Mouse (Mus musculus) intestine, embryonic 16.5 days (tissue): ENCODE measurements around the gene Hoxc5. TPM values are rescaled to one million over a fixed set of nuclear protein-coding genes. Genes with fewer than 3 reads are reported as not detected.

ENCODE experiments used
- ATAC-seq: fragments of 200-750 bp; cut with Nextera tagmentation; 2 replicates; pipeline ENCODE4 v1.8.0; 2017; ENCODE audit warnings: moderate TSS enrichment, moderate library complexity
- H3K27ac ChIP-seq: fragments of 300-500 bp; sonication (generic); 2 replicates; pipeline ENCODE4 v1.5.1; 2014; ENCODE audit warnings: mild to moderate bottlenecking, low read length
- H3K27me3 ChIP-seq: fragments of 300-500 bp; sonication (generic); replicated peaks from 2 replicates; pipeline ENCODE4 v1.6.1; 2014; ENCODE audit warnings: low read length, control low read depth, mixed read lengths; ENCODE audit not compliant: control insufficient read depth, insufficient read depth
- H3K36me3 ChIP-seq: fragments of 300-500 bp; sonication (generic); 2 replicates; pipeline ENCODE4 v1.6.1; 2014; ENCODE audit warnings: low read length, control low read depth; ENCODE audit not compliant: control insufficient read depth, insufficient read depth
- H3K4me1 ChIP-seq: fragments of 300-500 bp; sonication (generic); 2 replicates; pipeline ENCODE4 v1.6.1; 2014; ENCODE audit warnings: low read length, control low read depth, mixed read lengths; ENCODE audit not compliant: control insufficient read depth, insufficient read depth
- H3K4me2 ChIP-seq: fragments of 300-500 bp; sonication (generic); 2 replicates; pipeline ENCODE4 v1.6.1; 2014; ENCODE audit warnings: low read depth, low read length, control low read depth
- H3K4me3 ChIP-seq: fragments of 300-500 bp; sonication (generic); 2 replicates; pipeline ENCODE4 v1.5.1; 2014; ENCODE audit warnings: mild to moderate bottlenecking, low read length
- H3K9ac ChIP-seq: fragments of 300-500 bp; sonication (generic); 2 replicates; pipeline ENCODE4 v1.6.1; 2014; ENCODE audit warnings: low read depth, low read length
- H3K9me3 ChIP-seq: fragments of 300-500 bp; sonication (generic); 2 replicates; pipeline ENCODE4 v1.6.1; 2016; ENCODE audit warnings: low read length, control low read depth; ENCODE audit not compliant: control insufficient read depth
- WGBS: fragments of 180-500 bp; shearing (Covaris S2); extraction: QIAGEN DNeasy Blood & Tissue Kit; methylation state at CpG from one replicate; pipeline ENCODE4 v1.1.7; 2014; 5-methylcytosine and 5-hydroxymethylcytosine counted together
- polyA plus RNA-seq: library from polyadenylated mRNA; unstranded; fragments of >200 nt; fragmentation: Nextera tagmentation; extraction: Ambion mirVana; gene quantifications from 2 replicates; pipeline ENCODE4 v1.2.1, GENCODE M21; 2015

Hoxc5 gene
- polyA plus RNA-seq, 1 experiment from 2014 or later = 6.8 TPM

- no peaks in the 10 kb centered on the region for H3K36me3 ChIP-seq
- H3K4me1 ChIP-seq = no peaks in the 10 kb centered on the region
- no peak overlapping the region for H3K27ac ChIP-seq
- no peak for ATAC-seq
- peaks cover 90% of the 10 kb centered on the region for H3K27me3 ChIP-seq
- H3K9me3 ChIP-seq = no peaks in the 10 kb centered on the region
- H3K4me3 ChIP-seq = no peak overlapping the region
- no peak overlapping the region for H3K9ac ChIP-seq
- no peak overlapping the region for H3K4me2 ChIP-seq
- WGBS = 1% methylated on average over 40 of the region's 40 CpGs
These were observed 40.1 kb upstream of the Hoxc5 start for GRCm38 (mm10) chr15:102927032-102927645.

- H3K4me3 ChIP-seq = no peak overlapping the region
- ATAC-seq = no peak
- H3K27ac ChIP-seq = no peak overlapping the region
- H3K27me3 ChIP-seq = peaks cover 99% of the 10 kb centered on the region
- no peaks in the 10 kb centered on the region for H3K36me3 ChIP-seq
- H3K4me1 ChIP-seq = no peaks in the 10 kb centered on the region
- H3K9ac ChIP-seq = no peak overlapping the region
- 2% methylated on average over 23 of the region's 23 CpGs for WGBS
- H3K9me3 ChIP-seq = no peaks in the 10 kb centered on the region
- no peak overlapping the region for H3K4me2 ChIP-seq
These were observed 35.4 kb upstream of the Hoxc5 start for GRCm38 (mm10) chr15:102931706-102932358.

- no peak overlapping the region for H3K27ac ChIP-seq
- no peaks in the 10 kb centered on the region for H3K4me1 ChIP-seq
- 4% methylated on average over 12 of the region's 12 CpGs for WGBS
- H3K4me2 ChIP-seq = no peak overlapping the region
- no peaks in the 10 kb centered on the region for H3K36me3 ChIP-seq
- no peaks in the 10 kb centered on the region for H3K9me3 ChIP-seq
- peaks cover 98% of the 10 kb centered on the region for H3K27me3 ChIP-seq
- H3K9ac ChIP-seq = no peak overlapping the region
- no peak for ATAC-seq
- H3K4me3 ChIP-seq = no peak overlapping the region
These were observed 32.8 kb upstream of the Hoxc5 start for GRCm38 (mm10) chr15:102934438-102934837.

- Histone ChIP-seq H3K27me3 (peaks cover 98% of the 10 kb centered on the region), H3K9ac (no peak overlapping the region), H3K27ac (no peak overlapping the region), H3K36me3 (no peaks in the 10 kb centered on the region), H3K4me1 (no peaks in the 10 kb centered on the region), H3K4me2 (no peak overlapping the region), H3K4me3 (peak overlapping the region; percentile 13; the same call in 1 of the 2 replicates), H3K9me3 (no peaks in the 10 kb centered on the region)
- WGBS = 1% methylated on average over 27 of the region's 27 CpGs
- no peak for ATAC-seq
These were observed 32.3 kb upstream of the Hoxc5 start for GRCm38 (mm10) chr15:102934897-102935296.

GRCm38 (mm10) chr15:102936279-102936972, 30.8 kb upstream of the Hoxc5 start, which contains the start of gene Hoxc12:
Gene Hoxc12 (plus strand): TSS chr15:102936757.
- Histone ChIP-seq H3K4me1 (no peaks in the 10 kb centered on the region), H3K9me3 (no peaks in the 10 kb centered on the region), H3K4me2 (no peak within 1 kb of the TSS), H3K27ac (no peak within 1 kb of the TSS), H3K9ac (no peak within 1 kb of the TSS), H3K27me3 (peaks cover 98% of the 10 kb centered on the region), H3K4me3 (no peak within 1 kb of the TSS; the same call in 1 of the 2 replicates), H3K36me3 (no peaks in the 10 kb centered on the region)
- ATAC-seq = no peak
- 1% methylated on average over 31 of the region's 31 CpGs for WGBS

GRCm38 (mm10) chr15:102937036-102937666, 30.1 kb upstream of the Hoxc5 start:
- Histone ChIP-seq H3K4me1 (no peaks in the 10 kb centered on the region), H3K9ac (no peak overlapping the region), H3K27me3 (peaks cover 98% of the 10 kb centered on the region), H3K27ac (no peak overlapping the region), H3K4me2 (no peak overlapping the region), H3K36me3 (no peaks in the 10 kb centered on the region), H3K4me3 (no peak overlapping the region; the same call in 1 of the 2 replicates), H3K9me3 (no peaks in the 10 kb centered on the region)
- WGBS = 2% methylated on average over 50 of the region's 50 CpGs
- ATAC-seq = no peak

- Histone ChIP-seq H3K4me1 (no peaks in the 10 kb centered on the region), H3K4me2 (no peak overlapping the region), H3K27ac (no peak overlapping the region), H3K4me3 (no peak overlapping the region), H3K27me3 (peaks cover 93% of the 10 kb centered on the region), H3K9ac (no peak overlapping the region), H3K9me3 (no peaks in the 10 kb centered on the region), H3K36me3 (no peaks in the 10 kb centered on the region)
- no peak for ATAC-seq
- WGBS = 3% methylated on average over 34 of the region's 34 CpGs
These were observed 27.7 kb upstream of the Hoxc5 start for GRCm38 (mm10) chr15:102939256-102940155.

GRCm38 (mm10) chr15:102942739-102943467, 24.3 kb upstream of the Hoxc5 start:
- Histone ChIP-seq H3K9ac (no peak overlapping the region), H3K27ac (no peak overlapping the region), H3K4me1 (no peaks in the 10 kb centered on the region), H3K36me3 (no peaks in the 10 kb centered on the region), H3K4me2 (no peak overlapping the region), H3K4me3 (no peak overlapping the region), H3K9me3 (no peaks in the 10 kb centered on the region), H3K27me3 (peaks cover 91% of the 10 kb centered on the region)
- under 1% methylated on average over 52 of the region's 53 CpGs for WGBS
- no peak for ATAC-seq
